Mouse (Mus musculus): ENCODE measurements at regions not wholly inside any gene's neighbourhood (a gene's known extent, or its start where the extent isn't known, plus 50 kb on each side); places are given as distances from the start of the nearest gene placed in this dataset.

DNA sequence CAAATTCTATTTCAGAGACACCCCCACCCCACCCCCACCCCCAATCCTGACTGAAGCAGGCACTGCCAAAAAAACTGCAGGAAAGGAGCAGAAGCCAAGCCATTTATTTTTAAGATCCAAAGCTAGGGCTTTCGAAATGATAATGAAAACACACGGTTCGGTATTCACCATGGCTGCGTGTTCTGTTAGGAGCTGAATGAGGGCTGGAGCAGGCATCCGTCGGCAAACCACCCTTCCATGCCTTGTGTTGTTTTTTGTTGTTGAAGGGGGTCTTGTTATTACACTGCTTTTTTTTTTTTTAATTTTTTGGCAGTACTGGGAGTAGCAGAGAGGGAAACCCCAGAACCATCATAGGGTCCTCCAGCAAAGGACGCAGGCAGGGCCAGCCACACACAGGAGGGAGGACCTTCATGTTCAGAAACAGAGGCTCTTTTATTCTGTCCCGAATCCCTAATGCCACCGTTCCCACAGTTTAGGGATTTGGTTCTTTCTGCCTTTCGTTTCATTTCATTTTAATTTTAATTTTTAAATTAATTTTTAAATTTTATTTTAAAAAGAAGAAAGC lies 54.8 kb upstream of the Ppara start:
- TF ChIP-seq EP300 (IDR thresholded peaks at IDR 0.05; ENCODE audit: low read depth) (no peak), CTCF (IDR thresholded peaks at IDR 0.05; ENCODE audit: low read depth) (no peak)

Data from heart, postnatal 0 days (tissue).